Mouse (Mus musculus) ES-E14 (cell line): ENCODE data around the gene Wnt5a.

Experiments used
- CHD2 ChIP-seq: IDR thresholded peaks from 2 replicates; pipeline ENCODE4 v1.6.1; 2014; ENCODE audit warnings: mild to moderate bottlenecking, low read depth, low read length, inconsistent platforms
- HCFC1 ChIP-seq: IDR thresholded peaks from 2 replicates; pipeline ENCODE4 v1.6.1; 2012; ENCODE audit warnings: low read length, inconsistent platforms, borderline replicate concordance; ENCODE audit not compliant: insufficient read depth
- MAFK ChIP-seq: IDR thresholded peaks from 2 replicates; pipeline ENCODE4 v1.6.1; 2014; ENCODE audit warnings: mild to moderate bottlenecking, low read depth, low read length, inconsistent platforms; ENCODE audit not compliant: insufficient read depth
- ZC3H11A ChIP-seq: IDR thresholded peaks from 2 replicates; pipeline ENCODE4 v1.6.1; 2012; ENCODE audit warnings: low read depth, mild to moderate bottlenecking, inconsistent platforms, low read length, borderline replicate concordance
- ZNF384 ChIP-seq: IDR thresholded peaks from 2 replicates; pipeline ENCODE4 v1.6.1; 2012; ENCODE audit warnings: low read depth, low read length, inconsistent platforms

DNA sequence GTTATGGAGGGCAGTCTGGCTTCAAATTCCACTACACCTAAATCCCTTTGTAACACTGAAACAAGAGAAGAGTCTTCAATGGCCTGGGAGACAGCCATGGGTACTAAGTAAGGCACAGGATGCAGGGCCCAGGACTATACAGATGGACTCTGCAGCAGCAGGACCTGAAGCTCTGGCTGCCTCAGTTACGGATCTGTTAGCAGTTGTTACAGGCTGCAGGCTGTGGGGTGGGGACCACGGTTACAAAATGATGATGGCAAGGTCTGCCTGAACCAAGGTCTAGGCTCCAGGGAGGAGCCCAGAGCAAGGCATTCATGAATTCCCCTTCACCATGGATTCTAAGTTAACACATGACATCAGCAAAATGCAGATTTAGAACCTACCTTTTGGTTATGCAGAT, 29.3 kb downstream of the Wnt5a start:
- TF ChIP-seq CHD2: no peak
- no peak for TF ChIP-seq ZNF384
- TF ChIP-seq HCFC1: no peak
- TF ChIP-seq ZC3H11A: no peak
- TF ChIP-seq MAFK: no peak
